Comparison of ENCODE assay signal across 26 mouse cellular contexts in genomic region chr6:127935105-127935504, GRCm38 (mm10). TPM values are rescaled to one million over a fixed set of nuclear protein-coding genes. Genes with fewer than 3 reads are reported as not detected.
DNase-seq lines count a peak whose midpoint lies in the region; ATAC-seq and TF ChIP-seq lines count a peak whose summit lies in the region.
"Had no signal": no experiment of that assay in that cellular context is flagged by ENCODE, and none has a peak within 500 bp of the region (broad histone marks: within the 10 kb centered on the region; RNA-seq: fewer than 3 reads in every experiment).

No protein-coding gene starts in this region.

- no peaks in the 10 kb centered on the region for H3K27me3 ChIP-seq in intestine, postnatal 0 days (replicated peaks; ENCODE audit: control insufficient read depth, insufficient read depth, low read length)
- no peaks in the 10 kb centered on the region for H3K27me3 ChIP-seq in forebrain, embryonic 10.5 days (ENCODE audit: poor library complexity, severe bottlenecking)
- H3K27me3 ChIP-seq: embryonic facial prominence, embryonic 13.5 days; embryonic facial prominence, embryonic 15.5 days had no signal

- no peaks in the 10 kb centered on the region for H3K4me1 ChIP-seq in intestine, postnatal 0 days (replicated peaks; ENCODE audit: control insufficient read depth, insufficient read depth, low read length)
- peaks cover 26% of the 10 kb centered on the region for H3K4me1 ChIP-seq in forebrain, embryonic 10.5 days

- no peak for TF ChIP-seq CTCF in intestine, postnatal 0 days (IDR thresholded peaks at IDR 0.05; ENCODE audit: low read depth)

- no peaks in the 10 kb centered on the region for H3K9me3 ChIP-seq in intestine, postnatal 0 days (ENCODE audit: control insufficient read depth)
- no peaks in the 10 kb centered on the region; the same call in 1 of the 2 replicates for H3K9me3 ChIP-seq in forebrain, embryonic 10.5 days
- H3K9me3 ChIP-seq: embryonic facial prominence, embryonic 13.5 days; embryonic facial prominence, embryonic 15.5 days had no signal

- H3K4me2 ChIP-seq in intestine, postnatal 0 days (replicated peaks; ENCODE audit: low read depth) = no peak overlapping the region
- H3K4me2 ChIP-seq: embryonic facial prominence, embryonic 13.5 days; embryonic facial prominence, embryonic 15.5 days had no signal

- H3K9ac ChIP-seq in intestine, postnatal 0 days (ENCODE audit: low read depth, low read length) = no peak overlapping the region
- H3K9ac ChIP-seq: embryonic facial prominence, embryonic 13.5 days; embryonic facial prominence, embryonic 15.5 days had no signal

- H3K4me3 ChIP-seq in intestine, postnatal 0 days (ENCODE audit: low read depth, low read length) = no peak overlapping the region
- H3K4me3 ChIP-seq in forebrain, embryonic 10.5 days = no peak overlapping the region
- H3K4me3 ChIP-seq: embryonic facial prominence, embryonic 13.5 days; embryonic facial prominence, embryonic 15.5 days; erythroblast, embryonic 14.5 days had no signal

- WGBS in intestine, postnatal 0 days = 54% methylated on average over 3 of the region's 3 CpGs
- WGBS in forebrain, embryonic 10.5 days = 82% methylated on average over 3 of the region's 3 CpGs

- DNase-seq in adrenal gland, adult 2 months = peak; percentile 52
- no peak for DNase-seq in adrenal gland, adult 18-20 months (ENCODE audit: low spot score in 2 of 2)
- DNase-seq in urinary bladder, postnatal 14 days (ENCODE audit: low spot score) = peak; percentile 25
- DNase-seq in urinary bladder, postnatal 4 days (ENCODE audit: low spot score in 2 of 2) = no peak
- DNase-seq in forebrain, embryonic 10.5 days (ENCODE audit: extremely low spot score, low spot score) = no peak
- DNase-seq in MN1 (ENCODE audit: low spot score) = no peak
- DNase-seq: adrenal gland, postnatal 10 days; adrenal gland, postnatal 25 days; B cell, adult 2 months; cerebellum, adult 11 months; cerebellum, adult 18-20 months; cerebellum, adult 8-10 months; cerebellum, adult 9-11 months; cerebellum, postnatal 14 days; cerebellum, postnatal 36 days; embryo, embryonic 11 days had no signal

- H3K27ac ChIP-seq in intestine, postnatal 0 days (ENCODE audit: low read depth, low read length) = no peak overlapping the region
- H3K27ac ChIP-seq in forebrain, embryonic 10.5 days = no peak overlapping the region
- H3K27ac ChIP-seq: embryonic facial prominence, embryonic 13.5 days; embryonic facial prominence, embryonic 15.5 days had no signal

- H3K36me3 ChIP-seq in intestine, postnatal 0 days (ENCODE audit: control insufficient read depth, insufficient read depth) = no peaks in the 10 kb centered on the region
- no peaks in the 10 kb centered on the region for H3K36me3 ChIP-seq in forebrain, embryonic 10.5 days (replicated peaks)
- H3K36me3 ChIP-seq: G1E had no signal

- peak; percentile 49 for ATAC-seq in intestine, postnatal 0 days
- ATAC-seq: CD4-positive, CD25-positive, alpha-beta regulatory T cell, adult 4 months; forebrain, embryonic 14.5 days; forebrain, embryonic 16.5 days had no signal

RNA-seq across cellular contexts. Expression of gene Tspan11, which starts 47.7 kb away (rescaled TPM):
- total RNA-seq in adrenal gland, adult 2 months (2021) = 10 to 100 TPM in 1 of 2 experiments, 1 to 10 TPM in 1; 4.4 to 20.1 TPM
- polyA plus RNA-seq in adrenal gland, adult 2 months (2012; rRNA removed) = 12.5 and 13.2 TPM in 2 replicates
- total RNA-seq in adrenal gland, adult 18-20 months (2021) = 10 to 100 TPM in 1 of 2 experiments, 1 to 10 TPM in 1; 5.1 to 23.4 TPM
- 2.7 and 3.8 TPM in 2 replicates for polyA plus RNA-seq in intestine, postnatal 0 days (2015; fragmentation: Nextera tagmentation; extraction: Ambion mirVana)
- polyA plus RNA-seq in forebrain, embryonic 10.5 days (2016; fragmentation: Nextera tagmentation; extraction: Ambion mirVana) = 3.6 and 3.9 TPM in 2 replicates
- total RNA-seq: CH12.LX; common myeloid progenitor, adult 5-6 weeks had no signal
- polyA plus RNA-seq: CD4-positive, CD25-positive, alpha-beta regulatory T cell, adult 4 months; erythroblast, embryonic 14.5 days; G1E had no signal

Comparison
In these comparisons a context has a peak if more than half of its experiments do, and no peak if none do; other contexts are left out.
1. DNase-seq: peak in adrenal gland, adult 2 months (single experiment) and urinary bladder, postnatal 14 days (single experiment); none in adrenal gland, adult 18-20 months (0 of 2), urinary bladder, postnatal 4 days (0 of 2), forebrain, embryonic 10.5 days (single experiment) and MN1 (single experiment).